Mouse (Mus musculus): ENCODE data around the gene Pelp1.

Gene Pelp1

GRCm38 (mm10) chr11:70409594-70410296 is at the start of gene Pelp1:
Gene Pelp1 (minus strand): TSS chr11:70410031.
- in situ Hi-C loops (cut with MboI; ENCODE audit: low pct_unique_long_range_greater_than_20kb in 1 of 2, low sequenced_read_pairs in 2 of 2, unreplicated experiment in 1 of 2), result loop anchor here (10.0 to 25.0 kb wide), 2 partner anchors 203 to 205 kb away; partner anchors contain the start of genes 4930544D05Rik (in 2 of the 2) and Chrne (in 2 of the 2)

- in situ Hi-C loops (cut with MboI; ENCODE audit: low pct_unique_long_range_greater_than_20kb in 1 of 2, low sequenced_read_pairs in 2 of 2, unreplicated experiment in 1 of 2), result no loop called here
Observed at GRCm38 (mm10) chr11:70458688-70459600, 49.1 kb upstream of the Pelp1 start, which contains the start of gene Zmynd15. Gene Zmynd15 (plus strand): TSS chr11:70459433.

- in situ Hi-C loops (cut with MboI; ENCODE audit: low pct_unique_long_range_greater_than_20kb in 1 of 2, low sequenced_read_pairs in 2 of 2, unreplicated experiment in 1 of 2), result no loop called here
Observed at GRCm38 (mm10) chr11:70453261-70454044, 43.6 kb upstream of the Pelp1 start.

DNA sequence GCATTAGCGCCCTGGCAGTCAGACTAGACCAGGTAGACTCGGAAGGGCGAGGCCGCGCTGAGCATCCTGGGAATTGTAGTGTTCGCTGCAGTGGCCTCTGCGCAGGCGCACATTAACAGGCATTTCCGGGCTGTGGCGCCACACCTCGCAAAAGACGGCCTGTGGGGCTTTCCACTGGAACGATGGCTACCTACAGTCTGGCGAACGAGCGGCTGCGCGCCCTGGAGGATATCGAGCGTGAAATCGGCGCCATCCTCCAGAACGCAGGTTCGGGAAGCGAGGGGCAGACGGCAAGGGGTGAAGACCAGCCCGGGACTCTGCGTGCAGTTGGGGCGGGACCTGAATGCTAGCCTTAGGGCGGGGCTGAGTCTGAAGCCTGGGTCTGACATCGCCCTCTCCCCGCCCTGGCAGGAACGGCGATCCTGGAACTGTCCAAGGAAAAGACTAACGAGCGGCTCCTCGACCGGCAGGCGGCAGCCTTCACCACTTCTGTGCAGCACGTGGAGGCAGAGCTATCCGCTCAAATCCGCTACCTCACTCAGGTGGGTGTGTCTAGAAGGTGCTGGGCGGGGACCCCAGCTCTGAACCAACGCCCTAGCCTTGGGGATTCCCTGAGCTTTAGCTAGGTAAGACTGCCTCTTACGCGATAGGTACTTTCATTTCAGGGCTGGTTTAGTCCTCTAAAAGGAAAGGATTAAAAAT is 42.1 kb upstream of the Pelp1 start, which contains the start of gene Med11:
Med11 (plus strand) TSS at position 123 of the 702 bp plus-strand sequence.
- in situ Hi-C loops (cut with MboI; ENCODE audit: low pct_unique_long_range_greater_than_20kb in 1 of 2, low sequenced_read_pairs in 2 of 2, unreplicated experiment in 1 of 2), result no loop called here

DNA sequence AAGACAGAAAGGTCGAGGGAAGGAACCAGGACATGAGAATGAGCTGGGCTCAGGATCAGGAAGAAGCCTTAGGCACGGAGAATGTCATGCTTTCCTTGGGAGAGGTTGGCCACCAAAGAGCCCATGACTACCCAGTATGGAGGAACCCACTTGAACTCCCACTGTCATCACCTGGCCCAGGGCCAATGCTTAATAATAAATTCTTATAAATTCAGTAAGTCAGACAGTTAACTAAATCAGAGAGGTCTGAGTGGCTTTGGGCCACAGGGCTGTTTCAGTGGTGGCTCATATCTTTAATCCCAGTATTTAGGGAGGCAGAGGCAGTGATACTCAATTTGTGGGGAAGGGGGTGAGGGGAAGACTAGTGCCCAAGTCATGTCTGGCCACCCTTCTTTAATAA is 41.1 kb upstream of the Pelp1 start:
- in situ Hi-C loops (cut with MboI; ENCODE audit: low pct_unique_long_range_greater_than_20kb in 1 of 2, low sequenced_read_pairs in 2 of 2, unreplicated experiment in 1 of 2), result no loop called here

- in situ Hi-C loops (cut with MboI; ENCODE audit: low pct_unique_long_range_greater_than_20kb in 1 of 2, low sequenced_read_pairs in 2 of 2, unreplicated experiment in 1 of 2), result no loop called here
Observed at GRCm38 (mm10) chr11:70447373-70447772, 37.5 kb upstream of the Pelp1 start.

- in situ Hi-C loops (cut with MboI; ENCODE audit: low pct_unique_long_range_greater_than_20kb in 1 of 2, low sequenced_read_pairs in 2 of 2, unreplicated experiment in 1 of 2), result no loop called here
Observed at GRCm38 (mm10) chr11:70446756-70447155, 36.9 kb upstream of the Pelp1 start.

GRCm38 (mm10) chr11:70444667-70445066 is 34.8 kb upstream of the Pelp1 start:
- in situ Hi-C loops (cut with MboI; ENCODE audit: low pct_unique_long_range_greater_than_20kb in 1 of 2, low sequenced_read_pairs in 2 of 2, unreplicated experiment in 1 of 2), result no loop called here

GRCm38 (mm10) chr11:70443964-70444363 is 34.1 kb upstream of the Pelp1 start:
- in situ Hi-C loops (cut with MboI; ENCODE audit: low pct_unique_long_range_greater_than_20kb in 1 of 2, low sequenced_read_pairs in 2 of 2, unreplicated experiment in 1 of 2), result no loop called here

GRCm38 (mm10) chr11:70441882-70442281 is 32.1 kb upstream of the Pelp1 start:
- in situ Hi-C loops (cut with MboI; ENCODE audit: low pct_unique_long_range_greater_than_20kb in 1 of 2, low sequenced_read_pairs in 2 of 2, unreplicated experiment in 1 of 2), result no loop called here

- in situ Hi-C loops (cut with MboI; ENCODE audit: low pct_unique_long_range_greater_than_20kb in 1 of 2, low sequenced_read_pairs in 2 of 2, unreplicated experiment in 1 of 2), result no loop called here
Observed at GRCm38 (mm10) chr11:70440637-70441036, 30.8 kb upstream of the Pelp1 start.

DNA sequence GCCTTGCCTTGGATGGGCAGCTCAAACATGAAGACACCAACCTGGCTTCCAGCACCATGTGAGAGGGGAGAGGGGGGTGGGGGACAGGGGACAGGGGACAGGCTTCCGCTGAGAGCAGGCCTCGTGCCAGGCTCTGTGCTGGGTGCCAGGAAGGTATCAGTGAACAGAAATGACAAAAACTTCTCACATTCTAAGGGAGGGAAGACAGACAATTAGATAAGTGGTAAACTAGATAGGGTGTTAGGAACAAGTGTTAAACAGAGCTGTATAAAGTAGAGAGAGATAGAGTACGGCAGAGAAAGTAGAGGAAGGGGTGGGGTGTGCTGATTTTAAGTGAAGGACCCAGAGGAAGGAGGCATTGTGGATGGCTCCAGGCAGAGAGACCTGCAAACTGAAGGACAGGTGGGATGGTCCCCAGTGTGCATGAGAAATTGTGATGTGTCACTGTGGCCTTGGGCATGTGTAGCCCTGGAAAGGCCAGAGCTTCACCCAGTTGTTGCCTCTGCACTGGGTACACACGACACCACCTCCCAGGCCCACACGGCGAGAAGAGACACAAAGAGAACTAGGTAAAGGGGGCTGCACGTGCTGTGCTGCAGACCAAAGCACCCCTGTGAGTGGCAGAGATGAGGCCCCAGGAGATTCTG is 29.0 kb upstream of the Pelp1 start:
- in situ Hi-C loops (cut with MboI; ENCODE audit: low pct_unique_long_range_greater_than_20kb in 1 of 2, low sequenced_read_pairs in 2 of 2, unreplicated experiment in 1 of 2), result no loop called here

GRCm38 (mm10) chr11:70437426-70437825 is 27.6 kb upstream of the Pelp1 start:
- in situ Hi-C loops (cut with MboI; ENCODE audit: low pct_unique_long_range_greater_than_20kb in 1 of 2, low sequenced_read_pairs in 2 of 2, unreplicated experiment in 1 of 2), result no loop called here

- in situ Hi-C loops (cut with MboI; ENCODE audit: low pct_unique_long_range_greater_than_20kb in 1 of 2, low sequenced_read_pairs in 2 of 2, unreplicated experiment in 1 of 2), result no loop called here
Observed at GRCm38 (mm10) chr11:70435476-70435875, 25.6 kb upstream of the Pelp1 start.

DNA sequence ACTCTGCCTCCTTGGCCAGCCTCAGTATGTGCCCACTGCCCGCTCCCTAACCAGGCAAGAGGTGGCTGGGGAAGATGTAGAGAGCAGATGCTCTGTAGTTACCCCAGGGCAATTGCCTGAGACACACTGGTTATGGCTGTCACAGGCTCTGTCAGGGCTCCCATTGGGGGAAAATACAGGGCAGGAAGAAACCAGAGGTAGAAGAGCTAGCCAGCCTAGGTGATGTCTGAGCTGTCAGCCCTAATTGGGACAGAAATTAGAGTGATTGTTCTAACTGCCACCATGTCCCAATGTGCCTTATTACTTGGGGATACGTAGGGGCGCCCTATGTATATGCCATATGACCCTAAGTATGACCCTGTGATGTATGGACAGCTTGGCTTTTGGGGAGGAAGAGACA is 24.1 kb upstream of the Pelp1 start:
- in situ Hi-C loops (cut with MboI; ENCODE audit: low pct_unique_long_range_greater_than_20kb in 1 of 2, low sequenced_read_pairs in 2 of 2, unreplicated experiment in 1 of 2), result no loop called here

DNA sequence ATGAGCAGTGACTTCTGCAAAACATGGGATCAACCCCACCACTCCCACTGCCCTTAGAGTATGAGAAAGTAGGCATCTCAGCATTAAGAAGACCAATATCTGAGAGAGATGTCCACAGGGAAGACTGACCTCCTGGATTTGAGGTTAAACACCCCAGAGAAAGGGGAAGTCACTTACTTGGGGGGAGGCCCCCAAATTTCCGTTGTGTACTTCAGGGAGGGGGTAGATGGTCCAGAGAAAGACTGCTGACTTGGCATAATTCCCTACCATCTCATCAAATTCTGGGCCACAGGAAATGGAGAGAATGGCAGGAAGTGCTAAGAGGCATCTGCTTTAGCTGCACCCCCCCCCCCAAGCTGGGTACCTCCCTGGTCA is 23.7 kb upstream of the Pelp1 start:
- in situ Hi-C loops (cut with MboI; ENCODE audit: low pct_unique_long_range_greater_than_20kb in 1 of 2, low sequenced_read_pairs in 2 of 2, unreplicated experiment in 1 of 2), result no loop called here

DNA sequence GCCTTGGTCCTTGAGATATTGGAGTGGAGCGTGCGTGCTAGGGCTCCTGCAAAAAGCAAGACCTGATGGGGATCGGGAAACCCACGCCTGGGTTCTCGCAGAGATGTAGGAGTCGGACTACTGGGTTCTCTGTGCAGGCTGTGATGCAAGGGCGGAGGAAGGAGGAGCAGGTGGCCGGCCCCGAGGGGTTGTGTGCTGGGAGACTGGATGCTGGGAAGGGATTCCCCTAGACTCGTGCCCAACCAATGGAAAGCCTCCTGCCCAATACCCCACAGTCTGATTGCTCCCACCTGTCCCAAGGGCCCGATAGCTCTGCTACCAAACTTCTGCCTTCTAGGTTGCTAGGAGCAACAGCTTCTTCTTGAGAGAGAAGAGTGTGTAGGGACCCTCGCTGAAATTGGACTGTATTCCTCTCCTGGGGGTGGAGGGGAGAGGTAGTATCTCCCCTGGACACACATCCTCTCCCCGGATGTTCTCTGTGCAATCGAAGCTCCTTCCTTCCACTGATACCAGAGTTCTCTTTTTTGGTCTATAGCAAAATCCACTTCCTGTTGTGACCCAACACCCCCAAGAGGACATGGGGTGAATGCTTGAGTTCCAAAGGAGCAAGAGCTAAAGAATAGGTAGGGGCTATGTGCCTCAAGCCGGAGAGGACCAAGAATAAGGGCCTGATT is 23.2 kb upstream of the Pelp1 start:
- in situ Hi-C loops (cut with MboI; ENCODE audit: low pct_unique_long_range_greater_than_20kb in 1 of 2, low sequenced_read_pairs in 2 of 2, unreplicated experiment in 1 of 2), result no loop called here

All from mouse embryonic stem cell (cell line).